Mouse (Mus musculus) midbrain, postnatal 0 days (tissue): ENCODE data around the gene Camk2n1. TPM values are rescaled to one million over a fixed set of nuclear protein-coding genes. Genes with fewer than 3 reads are reported as not detected.

Experiments
- ATAC-seq: fragments of 200-750 bp; cut with Nextera tagmentation; 2 replicates; pipeline ENCODE4 v1.8.0; 2017; ENCODE audit warnings: moderate number of reproducible peaks, mild to moderate bottlenecking, moderate TSS enrichment, moderate library complexity; ENCODE audit not compliant: low FRiP score
- DNase-seq: peaks from one replicate; pipeline ENCODE4 v3.0.0-alpha.2; 2015; ENCODE audit warnings: low spot score
- H3K27ac ChIP-seq: fragments of 300-500 bp; sonication (generic); 2 replicates; pipeline ENCODE4 v1.5.1; 2014; ENCODE audit warnings: low read depth, mild to moderate bottlenecking, low read length, mixed read lengths
- H3K27me3 ChIP-seq: fragments of 300-500 bp; sonication (generic); 2 replicates; pipeline ENCODE4 v1.6.1; 2014; ENCODE audit warnings: low read length, control low read depth, mixed read lengths; ENCODE audit not compliant: insufficient read depth
- H3K36me3 ChIP-seq: fragments of 300-500 bp; sonication (generic); 2 replicates; pipeline ENCODE4 v1.6.1; 2014; ENCODE audit warnings: low read length, control low read depth, mixed read lengths; ENCODE audit not compliant: insufficient read depth
- H3K4me1 ChIP-seq: fragments of 300-500 bp; sonication (generic); 2 replicates; pipeline ENCODE4 v1.6.1; 2014; ENCODE audit warnings: mild to moderate bottlenecking, control low read depth, antibody characterized with exemption, low read length, mixed read lengths; ENCODE audit not compliant: insufficient read depth
- H3K4me2 ChIP-seq: fragments of 300-500 bp; sonication (generic); 2 replicates; pipeline ENCODE4 v1.6.1; 2014; ENCODE audit warnings: low read depth, mild to moderate bottlenecking, low read length, mixed read lengths; ENCODE audit not compliant: poor library complexity, severe bottlenecking
- H3K4me3 ChIP-seq: fragments of 300-500 bp; sonication (generic); 2 replicates; pipeline ENCODE4 v1.5.1; 2014; ENCODE audit warnings: low read depth, mild to moderate bottlenecking, low read length, moderate library complexity
- H3K9ac ChIP-seq: fragments of 300-500 bp; sonication (generic); replicated peaks from 2 replicates; pipeline ENCODE4 v1.6.1; 2014; ENCODE audit warnings: mild to moderate bottlenecking, low read length, moderate library complexity, mixed read lengths; ENCODE audit not compliant: poor library complexity, severe bottlenecking
- H3K9me3 ChIP-seq: fragments of 300-500 bp; sonication (generic); 2 replicates; pipeline ENCODE4 v1.6.1; 2016; ENCODE audit warnings: low read length, control low read depth
- CTCF ChIP-seq: IDR thresholded peaks from 2 replicates; pipeline ENCODE4 v1.5.1; 2016; ENCODE audit warnings: antibody characterized with exemption, mild to moderate bottlenecking
- WGBS: fragments of 180-500 bp; shearing (Covaris S2); extraction: QIAGEN DNeasy Blood & Tissue Kit; methylation state at CpG from one replicate; pipeline ENCODE4 v1.1.7; 2014; 5-methylcytosine and 5-hydroxymethylcytosine counted together
- polyA plus RNA-seq: library from polyadenylated mRNA; unstranded; fragments of >200 nt; fragmentation: Nextera tagmentation; extraction: Ambion mirVana; gene quantifications from 2 replicates; pipeline ENCODE4 v1.2.1, GENCODE M21; 2015
- total RNA-seq: library from RNA; depleted of rRNA; stranded (reverse); fragments of >200 nt; gene quantifications from 2 replicates; pipeline ENCODE4 v1.2.3, GENCODE M21; 2014

Gene Camk2n1
- total and polyA plus RNA-seq, 2 experiments from 2014 or later = 29.2 to 50.9 TPM

- TF ChIP-seq CTCF = no peak
- Histone ChIP-seq H3K36me3 (peaks cover 17% of the 10 kb centered on the region), H3K4me1 (no peaks in the 10 kb centered on the region), H3K4me2 (no peak overlapping the region), H3K27me3 (no peaks in the 10 kb centered on the region), H3K9ac (no peak overlapping the region), H3K9me3 (no peaks in the 10 kb centered on the region), H3K4me3 (no peak overlapping the region), H3K27ac (no peak overlapping the region)
- DNase-seq = no peak
- WGBS = 7% methylated on average over 5 of the region's 5 CpGs
- no peak for ATAC-seq
These were observed 9.2 kb upstream of the Camk2n1 start for GRCm38 (mm10) chr4:138444941-138445340.

GRCm38 (mm10) chr4:138446981-138447380, 7.1 kb upstream of the Camk2n1 start:
- DNase-seq = peak; percentile 58
- H3K4me1 ChIP-seq = no peaks in the 10 kb centered on the region
- H3K4me3 ChIP-seq = no peak overlapping the region
- WGBS = 14% methylated on average over 13 of the region's 13 CpGs
- H3K9me3 ChIP-seq = no peaks in the 10 kb centered on the region
- no peak for TF ChIP-seq CTCF
- H3K9ac ChIP-seq = no peak overlapping the region
- H3K4me2 ChIP-seq = no peak overlapping the region
- H3K36me3 ChIP-seq = no peaks in the 10 kb centered on the region
- H3K27me3 ChIP-seq = no peaks in the 10 kb centered on the region
- peak overlapping the region; percentile 49 for H3K27ac ChIP-seq
- peak; percentile 17; the same call in 1 of the 2 replicates for ATAC-seq

GRCm38 (mm10) chr4:138447387-138447786, 6.7 kb upstream of the Camk2n1 start:
- TF ChIP-seq CTCF = peak; percentile 99
- DNase-seq (peak; percentile 95), ATAC-seq (peak; percentile 84)
- Histone ChIP-seq H3K4me2 (no peak overlapping the region), H3K36me3 (no peaks in the 10 kb centered on the region), H3K27me3 (no peaks in the 10 kb centered on the region), H3K9ac (no peak overlapping the region), H3K4me1 (no peaks in the 10 kb centered on the region), H3K9me3 (no peaks in the 10 kb centered on the region), H3K4me3 (no peak overlapping the region), H3K27ac (peak overlapping the region; percentile 49; the same call in 1 of the 2 replicates)
- 0% methylated on average over 8 of the region's 8 CpGs for WGBS

DNA sequence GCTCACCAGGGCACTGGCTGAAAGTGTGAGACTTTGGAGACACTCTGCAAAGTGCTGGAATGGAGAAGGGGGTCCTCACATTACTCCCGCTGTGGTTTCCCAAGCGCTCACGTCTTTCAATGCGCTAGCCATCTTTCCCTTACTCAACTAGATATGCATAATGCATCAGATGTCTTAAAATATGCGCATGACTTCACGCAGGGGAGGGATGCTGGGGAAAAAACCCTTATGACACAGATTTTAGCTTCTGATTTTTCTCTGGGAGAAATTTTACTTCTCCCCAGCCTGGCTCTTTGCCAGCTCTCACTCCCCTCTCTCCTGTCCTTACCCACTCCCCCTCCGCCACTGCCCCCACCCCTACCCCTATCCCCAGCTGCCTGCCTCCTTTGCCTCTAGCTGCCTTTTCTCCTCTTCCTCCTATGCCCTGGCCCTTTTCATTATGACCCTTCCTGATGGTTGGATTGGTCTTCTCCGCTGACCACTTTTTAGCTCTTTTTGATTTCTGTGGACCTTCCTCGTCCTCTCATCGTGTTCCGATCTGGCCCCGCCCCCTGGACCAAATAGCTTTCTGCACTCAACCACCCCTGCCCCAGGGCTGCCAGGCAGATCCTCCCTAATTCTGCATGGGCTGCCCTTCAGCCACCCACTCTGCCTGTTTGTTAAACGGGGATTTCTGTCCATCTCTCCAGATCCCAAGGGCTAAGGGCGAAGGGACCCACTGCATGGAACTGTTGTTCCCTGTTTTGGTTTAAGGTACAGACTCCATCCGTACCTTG, 6.1 kb upstream of the Camk2n1 start:
- ATAC-seq (peak; percentile 24; the same call in 1 of the 2 replicates), DNase-seq (no peak)
- 26% methylated on average over 15 of the region's 15 CpGs for WGBS

GRCm38 (mm10) chr4:138448872-138449615, 5.1 kb upstream of the Camk2n1 start:
- Histone ChIP-seq H3K36me3 (no peaks in the 10 kb centered on the region), H3K4me3 (no peak overlapping the region), H3K4me2 (no peak overlapping the region), H3K9ac (no peak overlapping the region), H3K9me3 (no peaks in the 10 kb centered on the region), H3K27me3 (no peaks in the 10 kb centered on the region), H3K27ac (no peak overlapping the region), H3K4me1 (no peaks in the 10 kb centered on the region)
- DNase-seq = no peak
- WGBS = 54% methylated on average over 7 of the region's 7 CpGs
- no peak for TF ChIP-seq CTCF
- ATAC-seq = no peak

More for the DNA sequence above, 6.1 kb upstream of the Camk2n1 start:
- Histone ChIP-seq H3K4me1 (no peaks in the 10 kb centered on the region), H3K4me2 (no peak overlapping the region), H3K9me3 (no peaks in the 10 kb centered on the region), H3K36me3 (no peaks in the 10 kb centered on the region), H3K9ac (0 out of 2 replicates have a peak overlapping the region, but pooled peaks have one; percentile 39), H3K27me3 (no peaks in the 10 kb centered on the region), H3K4me3 (no peak overlapping the region), H3K27ac (0 out of 2 replicates have a peak overlapping the region, but pooled peaks have one; percentile 1)
- TF ChIP-seq CTCF = no peak
